ENCODE assay signal across 14 mouse cellular contexts in genomic region chr10:128665307-128665706, GRCm38 (mm10).
"Had no signal": no experiment of that assay in that cellular context is flagged by ENCODE, and none has a peak within 500 bp of the region (broad histone marks: within the 10 kb centered on the region; RNA-seq: fewer than 3 reads in every experiment).

No protein-coding gene starts in this region.

- H3K27ac ChIP-seq: kidney, postnatal 0 days; limb, embryonic 15.5 days; midbrain, embryonic 10.5 days; neural tube, embryonic 12.5 days had no signal

- H3K4me2 ChIP-seq: limb, embryonic 15.5 days; lung, embryonic 14.5 days; neural tube, embryonic 12.5 days had no signal

- H3K4me3 ChIP-seq: limb, embryonic 15.5 days; midbrain, embryonic 10.5 days; neural tube, embryonic 12.5 days had no signal

- DNase-seq: kidney, adult 11 months; kidney, adult 9 months; kidney, postnatal 36 days; layer of hippocampus, adult 9-11 months; layer of hippocampus, postnatal 36 days; lung, embryonic 14.5 days; lung, postnatal 14 days; midbrain, embryonic 14.5 days; thymus, adult 18-20 months; thymus, postnatal 25 days had no signal

- H3K36me3 ChIP-seq: limb, embryonic 15.5 days; midbrain, embryonic 10.5 days; neural tube, embryonic 12.5 days had no signal

- H3K27me3 ChIP-seq: limb, embryonic 15.5 days; neural tube, embryonic 12.5 days had no signal

- H3K9me3 ChIP-seq: limb, embryonic 15.5 days; midbrain, embryonic 10.5 days; neural tube, embryonic 12.5 days had no signal

- H3K9ac ChIP-seq: limb, embryonic 15.5 days; lung, embryonic 14.5 days; neural tube, embryonic 12.5 days had no signal
